Mouse (Mus musculus) cerebellum, adult 11-12 months (tissue): ENCODE measurements around the gene Gadd45b.

Experiments used
- DNase-seq: peaks from one replicate; pipeline ENCODE4 v3.0.0; 2022

Gadd45b gene

GRCm38 (mm10) chr10:80958979-80959637 lies 29.2 kb downstream of the Gadd45b start:
- no peak for DNase-seq

- DNase-seq: no peak
Observed at GRCm38 (mm10) chr10:80960551-80961508, 31.0 kb downstream of the Gadd45b start.

GRCm38 (mm10) chr10:80962051-80962472 lies 32.2 kb downstream of the Gadd45b start:
- no peak for DNase-seq

- DNase-seq: no peak
Observed at GRCm38 (mm10) chr10:80962585-80962984, 32.7 kb downstream of the Gadd45b start.

- DNase-seq: no peak
Observed at GRCm38 (mm10) chr10:80963031-80963975, 33.4 kb downstream of the Gadd45b start.

GRCm38 (mm10) chr10:80966296-80966695 lies 36.4 kb downstream of the Gadd45b start:
- DNase-seq: no peak

GRCm38 (mm10) chr10:80967101-80967656 lies 37.3 kb downstream of the Gadd45b start:
- DNase-seq: no peak

- no peak for DNase-seq
Observed at GRCm38 (mm10) chr10:80968106-80968505, 38.2 kb downstream of the Gadd45b start.

GRCm38 (mm10) chr10:80969298-80969697 lies 39.4 kb downstream of the Gadd45b start:
- DNase-seq: no peak

GRCm38 (mm10) chr10:80970159-80970558 lies 40.3 kb downstream of the Gadd45b start:
- no peak for DNase-seq

GRCm38 (mm10) chr10:80971533-80971932 lies 41.7 kb downstream of the Gadd45b start:
- no peak for DNase-seq

- peak; percentile 82 for DNase-seq
Observed at GRCm38 (mm10) chr10:80972071-80972987, 42.5 kb downstream of the Gadd45b start.

GRCm38 (mm10) chr10:80973722-80974121 lies 43.8 kb downstream of the Gadd45b start:
- no peak for DNase-seq

GRCm38 (mm10) chr10:80975478-80975877 lies 45.6 kb downstream of the Gadd45b start:
- DNase-seq: no peak

GRCm38 (mm10) chr10:80981564-80982112 lies 51.8 kb downstream of the Gadd45b start:
- DNase-seq: no peak
